Mouse (Mus musculus): ENCODE results near the gene Prss53. TPM values are rescaled to one million over a fixed set of nuclear protein-coding genes. Genes with fewer than 3 reads are reported as not detected.
"Not testable (repeated sequence)": the region's sequence is repeated elsewhere in the genome, so short reads cannot be mapped to it uniquely, and the experiment has no call there.

Prss53 gene
- polyA plus RNA-seq, 1 experiment from 2014 or later: 1.1 TPM

- Histone ChIP-seq H3K4me3 (no peak overlapping the region), H3K9me3 (no peaks in the 10 kb centered on the region), H3K27ac (no peak overlapping the region), H3K4me2 (no peak overlapping the region), H3K9ac (no peak overlapping the region), H3K27me3 (no peaks in the 10 kb centered on the region), H3K4me1 (peaks cover 13% of the 10 kb centered on the region; the same call in 1 of the 2 replicates), H3K36me3 (peaks cover 32% of the 10 kb centered on the region)
- 49% methylated on average over 3 of the region's 3 CpGs for WGBS
- no peak for ATAC-seq (ENCODE audit: borderline replicate concordance, extremely low read depth, low FRiP score, low TSS enrichment)
These were observed 21.5 kb downstream of the Prss53 start for GRCm38 (mm10) chr7:127869149-127869810.

- H3K27ac ChIP-seq: no peak overlapping the region
- no peaks in the 10 kb centered on the region for H3K27me3 ChIP-seq
- H3K4me2 ChIP-seq: no peak overlapping the region
- no peak overlapping the region for H3K9ac ChIP-seq
- WGBS: 95% methylated on average over 18 of the region's 18 CpGs
- H3K36me3 ChIP-seq: peaks cover 32% of the 10 kb centered on the region
- H3K4me3 ChIP-seq: no peak overlapping the region
- ATAC-seq (ENCODE audit: borderline replicate concordance, extremely low read depth, low FRiP score, low TSS enrichment): no peak
- H3K9me3 ChIP-seq: no peaks in the 10 kb centered on the region
- no peaks in the 10 kb centered on the region for H3K4me1 ChIP-seq
These were observed 23.1 kb downstream of the Prss53 start for GRCm38 (mm10) chr7:127867641-127868040.

GRCm38 (mm10) chr7:127866434-127866833 is 24.3 kb downstream of the Prss53 start:
- ATAC-seq (ENCODE audit: borderline replicate concordance, extremely low read depth, low FRiP score, low TSS enrichment): no peak
- Histone ChIP-seq H3K27me3 (no peaks in the 10 kb centered on the region), H3K36me3 (peaks cover 27% of the 10 kb centered on the region), H3K27ac (no peak overlapping the region), H3K9ac (no peak overlapping the region), H3K4me1 (no peaks in the 10 kb centered on the region), H3K9me3 (no peaks in the 10 kb centered on the region), H3K4me2 (no peak overlapping the region), H3K4me3 (no peak overlapping the region)
- 83% methylated on average over 12 of the region's 12 CpGs for WGBS

GRCm38 (mm10) chr7:127858258-127858657 is 32.5 kb downstream of the Prss53 start:
- Histone ChIP-seq H3K9ac (no peak overlapping the region), H3K4me2 (no peak overlapping the region), H3K4me3 (no peak overlapping the region), H3K4me1 (no peaks in the 10 kb centered on the region), H3K36me3 (no peaks in the 10 kb centered on the region), H3K9me3 (no peaks in the 10 kb centered on the region), H3K27me3 (no peaks in the 10 kb centered on the region), H3K27ac (no peak overlapping the region)
- no peak for ATAC-seq (ENCODE audit: borderline replicate concordance, extremely low read depth, low FRiP score, low TSS enrichment)
- 85% methylated on average over 6 of the region's 6 CpGs for WGBS

- no peak for ATAC-seq (ENCODE audit: borderline replicate concordance, extremely low read depth, low FRiP score, low TSS enrichment)
- Histone ChIP-seq H3K4me2 (no peak overlapping the region), H3K4me1 (no peaks in the 10 kb centered on the region), H3K36me3 (peaks cover 16% of the 10 kb centered on the region; the same call in 1 of the 2 replicates), H3K27me3 (no peaks in the 10 kb centered on the region), H3K9ac (no peak overlapping the region), H3K4me3 (no peak overlapping the region), H3K9me3 (no peaks in the 10 kb centered on the region), H3K27ac (no peak overlapping the region)
- 52% methylated on average over 5 of the region's 5 CpGs for WGBS
These were observed 39.9 kb downstream of the Prss53 start for GRCm38 (mm10) chr7:127850906-127851305.

GRCm38 (mm10) chr7:127849973-127850875 is 40.5 kb downstream of the Prss53 start:
- WGBS: 68% methylated on average over 6 of the region's 6 CpGs
- no peak overlapping the region for H3K4me3 ChIP-seq
- no peaks in the 10 kb centered on the region for H3K9me3 ChIP-seq
- no peaks in the 10 kb centered on the region for H3K4me1 ChIP-seq
- H3K9ac ChIP-seq: no peak overlapping the region
- H3K27ac ChIP-seq: no peak overlapping the region
- no peak for ATAC-seq (ENCODE audit: borderline replicate concordance, extremely low read depth, low FRiP score, low TSS enrichment)
- no peak overlapping the region for H3K4me2 ChIP-seq
- H3K27me3 ChIP-seq: no peaks in the 10 kb centered on the region
- peaks cover 16% of the 10 kb centered on the region; the same call in 1 of the 2 replicates for H3K36me3 ChIP-seq

- H3K9ac ChIP-seq: peak overlapping the region; percentile 76
- WGBS: 1% methylated on average over 40 of the region's 40 CpGs
- H3K4me1 ChIP-seq: peaks cover 15% of the 10 kb centered on the region
- no peaks in the 10 kb centered on the region for H3K27me3 ChIP-seq
- no peaks in the 10 kb centered on the region for H3K9me3 ChIP-seq
- ATAC-seq (ENCODE audit: borderline replicate concordance, extremely low read depth, low FRiP score, low TSS enrichment): peak; percentile 38
- H3K36me3 ChIP-seq: peaks cover 27% of the 10 kb centered on the region
- peak overlapping the region; percentile 82 for H3K4me3 ChIP-seq
- H3K4me2 ChIP-seq: peak overlapping the region; percentile 82
- peak overlapping the region; percentile 92 for H3K27ac ChIP-seq
These were observed 48.6 kb downstream of the Prss53 start for GRCm38 (mm10) chr7:127842001-127842718.

GRCm38 (mm10) chr7:127841340-127842000 is 49.3 kb downstream of the Prss53 start:
- Histone ChIP-seq H3K27me3 (no peaks in the 10 kb centered on the region), H3K4me1 (peaks cover 15% of the 10 kb centered on the region), H3K9me3 (no peaks in the 10 kb centered on the region), H3K27ac (peak overlapping the region; percentile 92), H3K9ac (peak overlapping the region; percentile 76), H3K4me2 (peak overlapping the region; percentile 82), H3K36me3 (peaks cover 21% of the 10 kb centered on the region), H3K4me3 (peak overlapping the region; percentile 82)
- peak; percentile 95 for ATAC-seq (ENCODE audit: borderline replicate concordance, extremely low read depth, low FRiP score, low TSS enrichment)
- under 1% methylated on average over 46 of the region's 46 CpGs for WGBS

GRCm38 (mm10) chr7:127840886-127841285 is 49.9 kb downstream of the Prss53 start:
- Histone ChIP-seq H3K4me1 (peaks cover 15% of the 10 kb centered on the region), H3K36me3 (peaks cover 16% of the 10 kb centered on the region), H3K27me3 (no peaks in the 10 kb centered on the region), H3K4me3 (peak overlapping the region; percentile 82), H3K27ac (peak overlapping the region; percentile 92), H3K9me3 (no peaks in the 10 kb centered on the region), H3K4me2 (peak overlapping the region; percentile 82), H3K9ac (peak overlapping the region; percentile 76)
- WGBS: 2% methylated on average over 15 of the region's 15 CpGs
- no peak for ATAC-seq (ENCODE audit: borderline replicate concordance, extremely low read depth, low FRiP score, low TSS enrichment)

- H3K4me2 ChIP-seq: peak overlapping the region; percentile 82; the same call in 1 of the 2 replicates
- 65% methylated on average over 2 of the region's 2 CpGs for WGBS
- peaks cover 15% of the 10 kb centered on the region for H3K4me1 ChIP-seq
- not testable (repeated sequence) for H3K27me3 ChIP-seq; H3K9me3 ChIP-seq; H3K9ac ChIP-seq; ATAC-seq (ENCODE audit: borderline replicate concordance, extremely low read depth, low FRiP score, low TSS enrichment); H3K27ac ChIP-seq; H3K4me3 ChIP-seq
- H3K36me3 ChIP-seq: peaks cover 16% of the 10 kb centered on the region
These were observed 50.7 kb downstream of the Prss53 start for GRCm38 (mm10) chr7:127840031-127840430.

- 80% methylated on average over 4 of the region's 4 CpGs for WGBS
- H3K4me2 ChIP-seq; H3K27me3 ChIP-seq; ATAC-seq (ENCODE audit: borderline replicate concordance, extremely low read depth, low FRiP score, low TSS enrichment); H3K36me3 ChIP-seq; H3K27ac ChIP-seq; H3K4me3 ChIP-seq; H3K9me3 ChIP-seq; H3K9ac ChIP-seq: not testable (repeated sequence)
- H3K4me1 ChIP-seq: peaks cover 13% of the 10 kb centered on the region
These were observed 52.9 kb downstream of the Prss53 start for GRCm38 (mm10) chr7:127837878-127838277.

Measured in lung, embryonic 15.5 days (tissue).